Mouse (Mus musculus) lung, adult 2 months (tissue): ENCODE data around the gene Gtf2ird1.

ENCODE experiments used
- CTCF ChIP-seq: fragments of 200-500 bp; IDR thresholded peaks from 2 replicates; pipeline ENCODE4 v1.5.1; 2011; ENCODE audit warnings: mild to moderate bottlenecking, low read length, control low read depth; ENCODE audit not compliant: insufficient read depth
- POLR2A ChIP-seq: fragments of 200-500 bp; IDR thresholded peaks from 2 replicates; pipeline ENCODE4 v1.6.1; 2011; ENCODE audit warnings: low read depth, mild to moderate bottlenecking, control low read depth, low read length, borderline replicate concordance; ENCODE audit errors: extremely low read depth

DNA sequence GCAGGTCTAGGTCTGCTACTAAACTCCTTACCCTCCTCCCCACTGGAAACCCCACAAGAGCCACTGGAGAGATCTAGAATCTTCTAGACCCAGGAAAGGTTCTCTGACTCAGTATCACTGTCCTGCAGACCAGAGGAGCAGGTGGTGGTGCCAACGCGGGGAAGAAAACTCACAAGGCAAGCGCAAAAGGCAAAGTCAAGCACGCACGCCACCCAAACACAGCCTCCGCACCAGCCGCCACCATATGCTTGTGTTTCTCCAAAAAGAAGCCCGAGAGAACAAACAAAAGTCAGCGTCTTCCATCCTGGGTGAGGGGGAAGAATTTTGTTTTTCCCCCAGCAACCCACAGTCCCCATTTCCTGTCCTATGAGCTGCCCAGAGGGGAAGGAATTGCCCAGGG lies 28.9 kb downstream of the Gtf2ird1 start:
- no peak for TF ChIP-seq POLR2A
- TF ChIP-seq CTCF = no peak
